Mouse (Mus musculus) right cerebral cortex, adult 2 months (tissue): ENCODE data around the gene Shc1.

ENCODE experiments used
- DNase-seq, 2 experiments: peaks; one replicate each; pipeline ENCODE4 v3.0.0; 2021 to 2022; ENCODE audit warnings: low spot score in 2 of 2

Shc1 gene

DNA sequence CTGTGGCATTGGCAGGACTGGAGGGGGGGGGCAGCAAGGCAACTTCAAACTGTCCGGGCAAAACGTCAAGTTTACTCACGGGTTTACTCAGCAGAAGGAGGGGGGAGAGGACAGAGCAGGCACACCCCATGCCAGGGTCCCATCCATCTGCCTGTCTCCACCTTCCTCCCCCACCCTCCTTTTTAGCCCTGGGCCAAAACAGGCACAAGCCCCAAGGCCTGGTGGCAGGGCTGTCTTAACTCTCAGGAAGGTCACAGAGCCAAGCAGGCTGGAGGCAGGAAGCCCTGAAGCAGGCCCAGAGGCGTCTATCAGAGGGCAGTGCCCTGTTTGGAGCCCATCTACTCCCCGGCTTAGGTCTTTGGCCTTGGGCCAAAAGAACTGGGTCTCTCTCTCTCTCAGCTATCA is 28.1 kb upstream of the Shc1 start:
- no peak for DNase-seq

DNA sequence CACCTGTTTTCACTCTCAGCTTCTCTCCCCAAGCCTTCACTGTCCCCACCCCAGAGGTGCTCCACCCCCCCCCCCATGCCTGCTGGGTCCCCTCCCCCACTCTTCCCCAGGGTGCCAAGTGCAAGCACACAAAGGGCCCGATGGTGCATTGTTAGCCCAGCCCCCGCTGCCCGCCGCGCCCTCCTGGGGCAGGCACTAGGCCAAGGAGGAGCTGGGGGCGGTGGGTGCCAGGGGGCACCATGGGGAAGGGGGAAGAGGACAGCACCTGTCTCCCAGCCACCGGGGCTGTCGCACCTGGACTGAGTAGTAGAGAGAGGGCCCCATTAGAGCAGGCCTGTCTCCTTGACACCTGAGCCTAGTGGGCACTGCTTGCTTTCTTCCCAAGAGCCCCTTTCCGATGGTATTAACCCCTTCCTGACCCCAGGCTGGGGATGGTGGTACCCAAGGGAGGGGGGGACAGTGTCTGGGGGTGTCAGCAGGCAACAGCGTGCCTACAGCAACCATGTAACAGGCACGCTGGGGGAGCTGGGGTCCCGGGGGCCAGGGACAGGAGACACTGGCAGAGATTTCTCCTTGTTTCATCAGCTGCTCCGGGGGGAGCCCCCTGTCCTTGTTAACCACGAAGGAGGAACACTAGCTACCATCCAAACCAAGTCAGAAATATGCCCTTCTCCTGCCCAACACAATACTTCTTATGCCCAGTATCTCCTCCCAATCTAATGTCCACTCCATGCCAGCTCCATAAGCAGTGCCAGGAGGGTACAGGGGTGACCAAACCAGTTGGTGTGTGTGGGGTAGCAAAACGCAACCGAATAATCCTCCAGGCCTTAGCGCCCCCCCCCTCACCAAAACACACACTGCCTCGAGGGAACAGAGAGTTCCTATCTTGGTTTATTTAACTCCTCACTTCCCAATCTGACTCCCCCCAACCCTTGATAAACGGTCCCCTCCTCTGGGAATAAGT is 27.3 kb upstream of the Shc1 start:
- DNase-seq: no peak

DNA sequence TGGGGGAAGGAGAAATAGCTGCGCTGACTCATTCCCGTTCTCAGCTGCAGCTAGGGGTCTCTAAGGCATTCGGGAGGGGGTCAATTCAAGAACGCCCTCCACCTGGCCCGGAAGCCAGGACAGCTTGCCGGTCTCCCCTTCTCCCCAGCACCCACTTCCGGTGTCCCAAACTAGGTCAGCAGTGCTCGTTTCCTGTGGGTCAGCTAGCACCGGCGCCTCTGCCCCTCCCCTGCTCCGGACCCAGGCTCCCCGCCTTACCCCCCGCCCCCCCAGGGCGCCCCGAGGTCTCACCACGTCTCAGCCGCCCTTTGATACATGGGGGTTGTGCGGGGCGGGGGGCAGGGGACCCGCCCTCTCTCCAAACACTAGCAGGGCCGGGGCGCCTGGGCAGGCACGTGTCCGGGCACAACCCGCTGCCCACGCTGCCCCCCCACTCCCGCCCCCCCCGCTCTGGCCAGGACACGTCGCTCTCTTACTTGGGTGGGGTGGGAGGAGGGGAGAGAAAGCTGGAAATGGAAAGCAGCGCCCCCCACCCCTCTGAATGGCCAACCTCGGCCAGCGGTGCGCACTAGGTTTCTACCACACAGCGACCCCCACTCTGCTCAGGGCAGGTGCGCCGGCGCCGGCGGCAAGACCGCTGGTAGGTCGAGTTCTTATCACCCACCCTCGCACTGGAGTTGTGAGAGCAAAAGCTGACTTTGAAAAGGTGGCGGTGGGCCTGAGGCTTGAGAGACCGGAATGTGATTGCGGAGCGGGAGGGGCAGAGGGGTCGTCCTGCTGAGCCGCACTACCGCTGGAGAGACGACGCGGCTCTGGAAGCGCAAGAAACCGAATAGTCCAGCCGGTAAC is 26.4 kb upstream of the Shc1 start:
- peak in 1 of 2 experiments; percentile 34 for DNase-seq

DNA sequence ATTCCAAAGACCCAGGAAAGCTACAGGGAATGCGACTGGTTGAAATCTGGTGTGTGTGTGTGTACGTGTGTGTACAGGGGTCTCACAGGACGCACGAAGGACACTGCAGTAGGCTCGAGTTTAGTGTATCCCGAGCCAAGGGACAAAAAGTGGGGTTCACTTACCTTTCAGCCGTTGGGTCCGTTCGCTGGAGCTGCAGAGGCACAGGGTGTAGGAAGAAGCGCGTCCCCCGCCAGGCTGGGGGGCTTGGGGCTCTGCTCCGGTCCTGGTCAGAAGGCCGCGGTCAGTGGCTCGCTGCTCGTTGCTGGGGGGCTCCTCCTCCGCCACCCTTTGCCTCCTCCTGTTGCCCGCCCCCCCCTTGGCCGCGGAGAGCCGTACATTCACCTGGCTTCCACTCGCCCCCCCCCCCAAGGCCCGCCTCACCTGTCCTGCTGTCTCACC is 25.4 kb upstream of the Shc1 start:
- DNase-seq: no peak

DNA sequence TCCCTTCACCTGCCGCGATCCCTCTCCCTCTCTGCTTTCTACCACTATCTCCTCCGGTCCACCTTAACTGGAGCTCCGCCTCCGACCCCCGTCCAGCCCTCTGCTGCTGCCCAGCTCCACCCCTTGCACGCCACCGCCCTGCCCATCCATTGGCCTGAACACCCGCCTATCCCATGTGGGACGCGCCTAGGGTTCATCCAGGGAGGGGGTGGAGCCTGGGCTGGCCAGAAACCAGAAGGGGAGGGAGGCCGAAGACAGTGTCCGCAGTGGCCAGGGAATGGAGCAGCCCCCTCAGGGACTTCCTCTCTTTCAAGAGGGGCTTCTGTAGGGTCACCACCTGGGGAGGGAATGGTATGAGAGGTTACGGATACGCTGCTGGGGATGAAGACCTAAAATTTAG is 24.6 kb upstream of the Shc1 start:
- peak; percentile 94 to 95 for DNase-seq

DNA sequence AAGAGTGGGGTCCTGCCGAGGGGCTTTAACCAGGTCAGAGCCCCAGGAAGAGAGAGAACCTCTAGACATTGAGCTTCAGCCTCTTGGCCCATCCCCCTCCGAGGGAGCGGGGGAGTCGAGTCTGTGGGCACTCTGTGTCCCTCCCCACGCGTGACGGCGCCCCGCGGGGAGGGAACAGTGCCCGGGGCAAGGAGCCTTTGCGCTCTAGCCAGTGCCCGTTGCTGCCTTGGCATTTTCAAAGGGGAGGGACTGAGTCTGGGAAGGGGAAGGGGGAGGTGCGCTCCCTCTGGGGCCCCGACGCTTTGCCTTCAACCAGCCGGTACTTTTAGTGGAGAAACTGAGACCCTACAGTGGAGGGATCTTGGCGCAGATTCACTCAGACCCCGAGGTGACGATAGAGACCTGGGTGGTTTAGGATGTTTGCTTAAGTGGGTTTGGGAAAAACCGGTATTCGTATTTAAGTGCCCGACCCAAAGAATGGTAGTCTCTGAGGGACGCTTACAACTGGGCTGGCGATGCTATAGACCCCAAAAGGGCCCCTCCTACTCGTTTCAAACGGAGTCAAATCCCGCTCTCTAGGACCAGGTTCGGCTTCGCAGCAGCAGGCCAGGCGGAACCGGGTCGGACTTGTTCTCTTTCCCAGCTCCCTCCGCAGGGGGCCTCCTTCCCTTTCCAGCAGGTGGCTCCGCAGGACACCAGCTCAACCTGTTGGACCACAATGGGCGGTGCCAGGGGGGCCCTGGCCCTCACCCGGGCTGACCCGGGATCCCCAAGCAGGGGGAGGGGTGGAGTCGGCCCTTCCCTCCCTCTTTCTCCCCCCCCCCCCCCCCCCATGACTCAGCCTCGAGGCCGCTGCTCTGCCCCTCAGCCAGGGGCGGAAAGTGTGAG is 24.0 kb upstream of the Shc1 start, which contains the start of gene Zbtb7b:
TSS of gene Zbtb7b (minus strand) at position 771 of the 888 bp plus-strand sequence.
- DNase-seq: peak; percentile 44 to 51

DNA sequence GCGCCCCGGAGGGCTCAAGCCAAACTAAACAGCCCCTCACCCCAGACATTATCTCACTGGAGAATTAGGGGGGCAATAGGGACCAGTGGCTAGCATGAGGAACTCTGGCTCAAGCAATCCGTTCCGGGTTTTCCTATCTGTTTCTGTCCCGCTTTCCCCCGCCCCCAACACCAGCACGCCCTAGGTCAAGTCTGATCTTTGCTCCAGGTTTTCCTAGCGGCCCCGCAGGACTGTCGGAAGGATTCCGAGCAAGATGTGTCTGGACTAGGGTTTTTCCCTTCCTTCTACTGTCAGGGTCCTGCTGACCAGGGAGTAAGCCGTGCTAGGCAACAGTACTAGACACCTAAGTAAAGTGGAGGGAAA is 23.4 kb upstream of the Shc1 start:
- DNase-seq: peak in 1 of 2 experiments; percentile 55

DNA sequence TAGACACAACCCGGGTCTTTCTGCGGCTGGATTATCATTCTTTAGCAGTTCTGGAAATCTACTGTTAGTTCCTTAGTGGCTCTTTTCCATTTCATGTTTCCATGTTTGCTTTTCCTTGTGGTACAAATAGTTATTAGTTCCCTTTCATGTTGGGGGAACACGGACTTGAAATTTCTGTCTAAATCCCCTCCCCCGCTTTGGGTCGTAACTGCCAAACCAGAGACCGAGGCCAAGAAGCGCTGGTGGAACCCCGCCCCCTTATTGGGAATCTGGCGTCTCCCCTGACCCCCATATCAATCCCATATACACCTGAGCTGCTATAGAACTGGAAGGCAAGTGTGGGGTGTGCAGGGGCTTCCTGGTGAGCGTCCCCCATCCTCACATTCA is 22.8 kb upstream of the Shc1 start:
- DNase-seq: no peak

DNA sequence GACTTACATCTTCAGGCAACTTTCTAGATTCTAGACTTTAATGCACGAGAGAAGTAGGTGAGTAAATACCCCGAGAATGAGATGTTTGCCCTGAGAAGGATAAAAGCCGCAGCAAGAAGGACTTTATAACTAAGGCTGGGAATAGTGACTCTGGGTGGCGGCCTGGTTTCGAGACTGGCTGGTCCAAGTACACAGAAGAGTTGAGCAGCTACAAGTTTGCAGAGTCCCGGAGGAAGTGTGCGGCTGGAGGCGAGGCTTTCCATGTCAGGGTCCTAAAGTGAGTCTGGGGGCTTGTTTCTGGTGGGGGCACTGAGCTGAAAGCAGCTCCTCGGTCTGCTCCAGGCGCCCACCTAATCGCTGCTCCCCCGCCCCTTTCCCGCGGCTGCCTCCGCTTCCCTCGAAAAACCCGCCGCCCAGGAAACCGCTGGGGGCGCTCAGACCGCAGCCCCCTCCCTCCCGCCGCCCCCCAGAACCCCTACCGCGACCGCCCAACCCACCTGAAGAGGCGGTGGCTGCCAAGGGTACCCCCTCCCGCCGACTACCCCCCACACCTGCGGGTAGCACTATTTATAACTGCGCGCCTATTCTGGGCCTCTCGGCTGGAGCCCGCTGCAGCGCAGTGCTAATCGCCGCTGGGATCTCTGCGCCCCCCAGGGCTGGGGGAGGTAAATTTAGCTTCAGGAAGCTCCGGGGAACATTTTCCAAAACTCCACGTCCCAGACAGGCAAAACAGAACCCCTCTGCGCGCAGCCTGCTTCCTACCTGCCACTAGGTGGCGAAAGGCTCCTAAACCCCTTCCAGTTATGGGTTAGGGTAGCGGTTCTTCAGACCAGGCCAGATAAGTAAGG is 22.2 kb upstream of the Shc1 start:
- DNase-seq: peak; percentile 48 to 64

DNA sequence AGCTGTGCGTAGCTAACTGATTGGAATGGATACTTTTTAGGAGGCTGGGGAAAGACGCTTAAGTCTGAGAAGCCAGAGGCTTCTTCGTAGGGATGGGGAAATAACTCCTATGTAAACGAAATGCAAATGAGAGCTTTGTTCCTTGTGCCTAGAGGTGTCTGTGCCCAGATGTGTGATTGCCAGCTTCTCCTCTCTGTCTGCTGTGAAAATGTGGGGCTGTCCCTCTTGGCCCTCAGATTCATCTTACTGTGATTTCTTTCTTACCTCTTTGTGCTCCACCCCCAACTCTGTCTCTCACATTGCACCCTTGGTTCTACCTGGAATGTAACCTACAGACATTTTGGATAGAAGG is 21.6 kb upstream of the Shc1 start:
- no peak for DNase-seq

DNA sequence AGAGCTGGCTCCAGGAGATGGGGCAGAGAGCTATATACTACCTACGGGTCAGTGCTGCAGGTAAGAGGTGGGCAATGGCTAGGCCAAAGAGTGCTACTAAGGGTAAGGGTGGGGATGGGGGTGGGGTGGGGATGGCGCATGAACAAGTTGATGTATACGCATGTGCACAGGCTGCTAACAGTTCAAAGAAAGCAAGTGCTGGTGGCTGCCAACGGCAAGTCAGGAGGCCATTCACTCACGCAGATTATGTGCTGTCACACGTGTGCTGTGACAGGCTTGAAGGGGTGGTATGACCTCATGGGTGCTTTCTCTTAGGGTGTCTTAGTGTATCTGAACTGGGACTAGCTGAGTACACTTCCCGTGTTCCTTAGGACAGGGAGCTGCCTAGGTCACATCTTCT is 16.9 kb upstream of the Shc1 start:
- DNase-seq: no peak

DNA sequence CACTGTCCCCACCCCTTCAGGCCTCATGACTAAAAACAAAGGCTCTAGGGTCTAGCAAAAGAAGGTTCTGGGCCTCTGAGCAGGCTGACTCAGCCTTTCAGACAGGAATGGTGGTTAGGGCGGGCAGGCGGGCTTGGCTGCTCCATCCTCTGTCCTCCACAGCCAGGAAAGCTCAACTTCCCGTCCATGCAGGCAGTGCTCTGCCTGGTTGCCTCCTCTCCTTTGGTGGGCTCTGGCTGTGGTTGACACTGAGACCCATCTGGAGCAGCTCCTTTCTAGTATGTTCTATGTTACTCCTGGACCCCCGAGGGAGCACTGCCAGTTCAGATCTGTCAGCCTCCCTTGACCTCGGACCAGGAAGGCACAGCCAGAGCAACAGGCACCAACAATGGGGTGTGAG is 15.6 kb upstream of the Shc1 start, which contains the start of gene Lenep:
TSS of gene Lenep (minus strand) at position 101 of the 400 bp plus-strand sequence.
- no peak for DNase-seq

DNA sequence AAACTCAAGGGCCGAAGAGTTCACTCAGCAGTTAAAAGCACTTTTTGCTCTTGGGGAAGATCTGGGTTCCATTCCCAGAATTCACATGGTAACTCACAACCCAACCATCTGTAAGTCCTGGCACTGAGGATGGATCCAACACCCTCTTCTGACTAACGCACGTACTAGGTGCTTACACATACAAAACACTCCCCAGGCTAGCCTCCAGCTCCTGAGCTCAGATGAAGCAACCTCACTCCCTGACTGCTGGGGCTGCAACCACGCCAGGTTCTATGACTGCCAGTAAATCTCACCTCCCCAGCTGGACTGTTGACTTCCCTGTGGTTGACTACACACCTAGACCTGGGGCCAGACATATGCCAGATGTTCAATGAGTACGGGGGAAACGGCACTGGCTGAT is 11.4 kb upstream of the Shc1 start:
- DNase-seq: no peak

DNA sequence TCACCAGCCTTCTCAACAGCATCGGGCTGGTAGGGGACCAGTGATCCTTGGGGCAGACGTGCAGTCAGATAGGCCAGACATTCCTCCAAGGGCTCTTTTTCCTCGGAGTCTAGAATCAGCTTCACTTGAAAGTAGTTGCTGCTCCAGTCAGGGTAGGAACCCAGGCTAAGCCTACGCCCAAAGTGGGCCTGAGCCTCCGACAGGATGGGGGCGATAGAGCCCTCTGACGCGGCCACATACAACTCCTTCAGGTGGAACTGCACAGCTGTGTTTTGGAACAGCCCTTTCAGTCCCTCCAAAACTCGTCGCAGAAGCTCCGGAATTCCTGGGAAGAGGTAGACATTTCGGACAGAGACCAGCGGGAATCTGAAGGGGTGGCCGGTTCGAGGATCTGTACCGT is 9.8 kb upstream of the Shc1 start:
- DNase-seq: no peak

DNA sequence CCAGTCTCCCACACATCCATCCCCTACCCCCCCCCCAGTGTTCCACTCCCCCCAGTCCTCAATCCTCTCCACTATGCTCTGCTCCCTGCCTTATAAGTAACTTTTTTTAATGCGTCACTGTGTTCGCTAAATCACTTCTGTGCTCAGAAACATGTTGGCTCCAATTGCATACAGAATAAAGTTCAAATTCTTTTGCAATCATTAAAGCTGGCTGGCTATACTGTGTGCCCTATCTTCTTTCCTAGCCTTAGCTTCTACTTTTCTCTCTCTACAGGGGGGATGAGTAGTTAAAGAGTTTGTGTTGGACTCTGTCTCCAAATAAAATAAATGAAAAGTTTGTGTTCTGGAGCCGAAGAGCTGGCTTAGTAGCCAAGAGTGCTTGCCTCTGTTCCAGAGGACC is 8.5 kb upstream of the Shc1 start:
- no peak for DNase-seq

DNA sequence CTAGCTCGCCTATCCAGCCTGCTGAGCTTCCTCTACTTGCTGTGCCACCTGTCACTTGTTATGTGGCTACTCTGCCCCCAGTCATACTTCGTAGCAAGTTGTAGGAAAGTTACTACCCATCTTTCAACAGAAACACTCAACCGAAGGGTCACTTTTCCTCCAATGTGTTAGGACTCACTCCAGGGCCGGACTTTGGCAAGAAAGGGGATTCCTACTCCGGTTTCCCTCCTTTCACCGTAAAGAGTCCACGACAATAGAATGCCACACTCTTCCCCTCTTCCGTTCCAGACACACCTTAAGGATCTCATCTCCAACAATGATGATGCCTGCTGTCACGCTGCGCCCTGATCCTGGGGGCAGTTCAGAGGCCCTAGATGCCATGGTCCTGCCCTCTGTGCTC is 7.4 kb upstream of the Shc1 start:
- DNase-seq: no peak

DNA sequence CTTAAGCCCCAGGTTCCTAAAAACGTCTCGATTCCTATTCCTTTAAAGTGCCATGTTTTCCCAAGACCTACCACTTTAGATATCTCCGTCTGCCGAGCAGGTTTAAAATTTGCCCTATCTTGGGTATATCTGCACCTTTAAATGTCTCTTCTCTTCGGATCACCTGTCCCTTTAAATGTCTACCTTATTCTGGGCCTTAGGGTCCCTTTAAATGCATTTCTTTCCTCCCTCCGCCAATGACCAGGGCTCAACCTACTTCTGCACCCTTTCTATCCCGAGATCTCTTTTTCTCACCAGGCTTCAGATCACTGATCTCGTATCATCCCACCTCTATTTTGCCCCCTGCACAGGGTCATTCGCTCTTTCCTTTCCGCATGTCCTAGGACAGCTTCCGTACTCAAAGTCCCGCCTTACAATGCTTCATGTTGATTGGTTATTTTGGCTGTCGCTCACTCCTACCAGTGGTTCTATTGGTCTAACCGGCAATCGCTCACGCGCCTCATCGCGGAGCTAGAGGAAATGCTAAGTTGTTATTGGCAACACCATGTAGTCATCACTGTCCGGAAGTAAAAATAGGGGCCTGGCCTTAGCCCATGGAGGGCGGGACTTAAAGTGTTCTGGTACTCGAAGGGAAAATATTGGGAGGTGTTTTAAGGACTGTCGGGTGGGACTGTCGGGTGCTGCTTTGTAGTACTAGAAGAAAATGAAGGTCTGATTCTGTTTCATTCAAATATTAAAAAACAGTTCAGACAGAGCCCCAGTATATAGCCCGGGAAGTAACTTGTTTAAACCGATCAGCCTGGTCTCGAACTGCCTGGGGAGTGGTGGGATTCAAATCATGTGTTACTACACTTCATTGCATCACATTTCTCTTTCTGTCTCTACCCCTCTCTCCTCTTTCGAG is 6.5 kb upstream of the Shc1 start, which contains the start of gene Flad1:
TSS of gene Flad1 (minus strand) at position 381 of the 904 bp plus-strand sequence.
- DNase-seq: peak; percentile 100

DNA sequence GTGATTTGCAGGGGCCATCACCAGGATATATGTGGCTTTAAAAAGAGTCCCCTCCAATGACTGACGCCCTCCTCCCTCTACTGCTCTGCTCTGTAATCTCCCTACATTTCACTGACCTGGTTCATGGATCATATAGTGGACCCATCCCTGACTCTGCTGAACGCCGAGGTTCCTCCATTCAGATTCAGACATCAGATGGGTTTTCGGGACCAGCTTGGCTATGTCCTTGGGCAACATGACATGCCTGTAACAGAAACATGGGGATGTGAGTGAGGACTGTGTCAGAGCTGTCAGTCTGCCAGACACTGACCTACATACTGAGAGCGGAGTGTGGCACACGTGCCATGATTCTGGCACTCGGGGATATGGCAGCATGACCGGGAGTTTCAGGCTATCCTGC is 2.1 kb upstream of the Shc1 start:
- no peak for DNase-seq

DNA sequence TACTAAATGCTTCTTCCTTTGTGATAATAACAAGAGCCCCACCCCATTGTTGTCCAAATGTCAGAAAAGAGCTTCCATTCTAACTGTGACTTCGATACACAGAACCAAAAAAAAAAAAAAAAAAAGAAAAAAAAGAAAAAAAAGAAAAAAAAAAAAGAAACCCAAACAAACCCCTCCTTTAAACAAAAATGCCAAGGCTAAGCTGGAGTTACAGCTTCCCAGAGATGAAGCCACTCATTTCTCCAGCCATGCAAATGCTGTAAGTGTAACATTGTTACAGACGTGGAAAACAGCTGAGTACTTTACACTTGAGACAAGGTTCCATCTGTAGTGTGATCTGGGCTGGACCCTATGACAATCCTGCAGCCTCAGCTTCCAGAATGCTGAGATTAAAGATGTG is 1.1 kb upstream of the Shc1 start:
- DNase-seq: no peak

DNA sequence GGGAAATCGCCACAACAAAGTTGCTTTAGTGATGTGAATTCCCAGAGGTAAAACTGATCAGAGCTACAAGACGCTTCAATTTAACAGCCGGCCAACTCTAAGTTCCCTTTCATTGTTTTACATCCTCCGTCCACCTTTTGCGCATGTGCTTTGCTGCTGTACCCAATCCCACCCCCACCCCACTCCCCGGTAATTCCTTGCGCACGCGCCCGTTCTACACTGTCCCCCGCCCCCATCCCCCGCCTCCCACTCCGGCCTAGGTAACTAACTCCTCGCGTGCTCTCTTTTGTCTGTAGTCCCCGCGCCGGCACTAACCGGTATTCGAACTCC is 438 bp upstream of the Shc1 start:
- DNase-seq: no peak
